Mouse (Mus musculus) erythroid progenitor cell, adult 5-6 weeks (primary cell): Measurements from ENCODE around the gene Gm6657. TPM values are rescaled to one million over a fixed set of nuclear protein-coding genes. Genes with fewer than 3 reads are reported as not detected.

Source experiments
- ATAC-seq: replicated peaks from 2 replicates; pipeline ENCODE4 v1.8.0; 2016; ENCODE audit warnings: moderate number of reproducible peaks, mild to moderate bottlenecking, moderate TSS enrichment, inconsistent platforms; ENCODE audit not compliant: poor library complexity, low FRiP score, severe bottlenecking
- total RNA-seq, 2 experiments: library from RNA; stranded (forward) in 1 of 2; stranded (reverse) in 1 of 2; fragments of 150-400 nt in 1 of 2; fragments of 186-747, 209-891 nt in 1 of 2; gene quantifications; 2 replicates each; pipeline versions ENCODE4 v1.2.3 to v1.2.4; 2015 to 2017; ENCODE audit warnings: low replicate concordance in 2 of 2

Gm6657 gene
- not detected in 2 replicates for total RNA-seq (2015; ENCODE audit: low replicate concordance)
- not detected in 2 replicates for total RNA-seq (2017; ENCODE audit: low replicate concordance)

DNA sequence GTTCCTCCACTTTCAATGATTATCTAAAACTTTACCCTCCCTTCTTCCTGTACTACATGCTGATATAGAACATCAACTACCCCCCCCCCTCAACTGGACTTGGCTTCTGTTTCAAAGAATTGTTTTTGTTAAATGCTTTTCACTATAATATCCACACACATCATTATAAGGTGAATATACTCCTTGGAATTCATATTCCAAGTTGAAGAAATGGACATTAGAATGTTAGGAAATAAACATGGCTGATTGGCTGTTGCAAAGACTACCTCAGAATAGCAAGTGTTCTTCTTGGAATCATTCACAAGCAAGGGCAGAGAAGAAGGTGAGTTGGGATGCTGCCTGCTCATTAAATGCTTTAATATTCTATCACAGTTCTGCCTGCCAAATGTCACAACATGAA, at the start of gene Gm6657:
Gene Gm6657, plus strand, starts transcription at position 301 of the 400 bp plus-strand sequence.
- no peak for ATAC-seq

DNA sequence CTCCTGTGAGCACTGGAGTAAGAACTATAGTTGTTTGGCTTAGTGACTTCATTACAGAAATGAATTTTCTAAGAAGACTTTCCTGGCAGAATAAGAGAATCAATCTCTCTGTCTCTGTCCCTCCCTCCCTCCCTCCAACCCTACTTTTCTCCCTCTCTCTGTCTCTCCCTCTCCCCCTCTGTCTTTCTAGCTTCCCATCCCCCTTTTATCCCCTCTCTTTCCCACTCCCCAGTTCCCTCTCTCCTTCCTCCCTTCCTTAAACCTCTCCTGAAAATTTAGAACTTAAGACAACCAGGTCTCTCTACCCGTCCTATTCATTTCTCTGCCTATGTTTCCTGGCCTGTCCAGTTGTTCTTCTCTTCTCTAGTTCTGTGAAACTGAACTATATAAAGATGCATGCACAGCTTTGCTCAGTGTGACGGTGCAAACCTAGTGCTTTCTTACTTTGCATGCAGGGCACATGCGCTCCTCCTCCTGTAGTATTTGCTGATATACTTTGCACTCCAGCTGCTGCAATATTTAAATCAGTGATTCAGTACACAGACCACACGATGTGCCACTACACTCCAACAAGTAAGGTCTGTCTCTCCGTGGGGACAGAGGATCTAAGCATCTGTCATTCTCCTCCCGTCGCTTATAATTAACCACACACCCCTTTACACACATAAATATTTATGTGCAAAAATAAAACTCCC, 40.6 kb upstream of the Gm6657 start:
- ATAC-seq = no peak

DNA sequence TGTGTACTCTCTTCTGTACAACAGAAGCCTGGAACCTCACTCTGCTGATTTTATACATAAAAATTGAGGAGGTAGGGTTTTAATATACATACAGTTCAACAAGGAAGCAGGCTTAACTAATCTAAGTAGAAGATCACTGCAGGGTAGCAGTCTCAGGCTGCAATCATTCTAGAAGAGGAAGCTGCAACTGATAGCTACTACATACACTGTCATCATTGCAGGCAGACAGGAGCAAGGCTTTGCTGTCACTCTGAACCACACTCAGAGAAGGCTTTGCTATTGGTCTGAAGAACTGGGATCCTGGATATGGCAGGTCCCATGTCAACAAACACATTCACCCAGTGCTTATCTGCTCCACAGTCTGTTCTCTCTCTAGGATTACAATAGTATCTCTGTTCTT, 23.9 kb upstream of the Gm6657 start:
- no peak for ATAC-seq

DNA sequence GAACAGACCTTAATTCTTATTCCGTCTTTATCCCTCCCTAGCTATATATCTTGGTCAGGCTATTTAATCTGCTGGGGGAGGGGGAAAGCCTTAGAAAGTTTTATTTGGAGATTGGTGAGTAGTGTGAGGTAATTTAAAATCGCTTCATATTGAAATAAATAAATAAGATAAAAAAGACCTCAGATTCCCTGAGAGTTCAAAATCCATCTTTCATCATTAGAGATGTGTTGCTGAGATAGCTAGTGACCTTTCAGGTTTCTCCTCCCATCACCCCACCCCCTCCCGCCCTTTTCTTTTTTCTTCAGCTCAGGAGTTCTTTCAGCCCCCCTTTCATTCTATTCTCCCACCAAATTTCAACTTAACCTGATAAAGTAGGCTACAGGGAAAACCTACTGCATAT, 20.1 kb upstream of the Gm6657 start:
- ATAC-seq = no peak

DNA sequence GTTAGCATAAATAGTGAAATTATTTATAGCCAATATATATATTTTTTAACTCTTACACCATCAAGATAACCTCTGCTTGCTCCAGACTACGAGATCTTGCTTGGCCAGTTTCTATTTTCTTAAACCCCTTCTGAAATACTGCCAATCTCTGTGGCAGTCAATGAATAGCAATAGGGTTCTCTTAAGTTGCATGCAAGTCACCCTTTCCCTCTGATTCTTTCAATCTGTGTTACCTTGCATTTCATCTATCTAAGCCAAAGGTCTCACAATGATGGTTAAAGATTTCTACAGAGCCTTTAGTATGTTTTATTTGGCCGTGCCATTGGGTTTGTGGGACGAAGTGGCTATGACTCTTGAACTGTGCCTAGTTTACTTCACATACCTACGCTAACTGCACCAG, 19.4 kb upstream of the Gm6657 start:
- no peak for ATAC-seq

DNA sequence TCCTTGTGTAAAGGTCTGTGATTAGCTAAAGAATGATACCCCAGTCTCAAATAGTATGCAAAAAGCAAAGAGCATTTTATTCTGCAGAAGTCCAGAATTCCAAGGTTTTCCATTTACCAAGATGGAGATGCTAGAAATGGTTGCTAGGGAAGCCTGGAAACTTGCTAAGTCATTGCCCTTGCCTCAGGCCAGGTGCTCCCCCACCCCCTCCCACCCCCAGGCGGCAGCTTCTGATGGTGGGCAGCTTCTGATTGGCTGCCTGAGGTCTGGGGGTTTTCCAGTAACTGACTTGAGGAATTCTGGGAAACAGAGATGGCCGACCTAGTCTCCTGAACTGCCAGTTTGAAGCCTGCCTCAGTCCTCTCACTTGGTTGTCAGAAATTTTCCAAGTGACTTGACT, 12.6 kb upstream of the Gm6657 start:
- ATAC-seq = no peak

DNA sequence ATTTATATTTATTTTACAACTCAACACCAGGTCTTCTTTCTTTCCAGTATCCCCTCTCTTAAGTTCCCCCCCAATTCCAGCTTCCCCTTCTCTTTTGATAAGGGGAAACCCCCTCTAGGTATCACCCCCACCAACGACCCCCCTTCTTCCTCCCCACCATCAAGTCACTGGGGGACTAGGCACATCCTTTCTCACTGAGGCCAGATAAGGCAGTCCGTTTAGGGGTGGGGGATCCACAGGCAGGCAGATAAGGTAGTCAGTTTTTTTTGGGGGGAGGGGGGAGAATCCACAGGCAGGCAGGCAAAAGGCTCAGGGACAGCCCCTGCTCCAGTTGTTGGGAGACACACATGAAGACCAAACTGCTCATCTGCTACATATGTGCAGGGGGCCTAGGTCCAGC, 1.3 kb downstream of the Gm6657 start:
- ATAC-seq = no peak

DNA sequence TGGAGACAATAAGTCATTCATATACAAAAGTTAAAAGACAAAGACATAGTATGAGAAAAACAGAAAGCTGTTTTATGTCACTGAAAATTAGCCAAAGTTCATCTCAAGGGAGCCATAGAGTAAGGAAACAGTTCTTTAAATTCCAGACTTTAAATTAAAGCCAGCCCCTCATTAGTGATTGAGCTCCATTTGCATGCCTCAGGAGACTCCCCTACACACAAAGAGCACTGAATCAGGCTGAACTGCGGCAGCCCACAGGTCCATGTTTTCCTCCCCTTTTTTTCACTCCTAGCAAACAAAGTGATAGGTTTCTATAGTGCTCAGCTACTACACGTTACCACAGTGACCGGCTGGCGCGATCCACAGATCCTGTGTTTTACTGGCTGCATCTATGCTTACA, 9.6 kb downstream of the Gm6657 start:
- no peak for ATAC-seq

DNA sequence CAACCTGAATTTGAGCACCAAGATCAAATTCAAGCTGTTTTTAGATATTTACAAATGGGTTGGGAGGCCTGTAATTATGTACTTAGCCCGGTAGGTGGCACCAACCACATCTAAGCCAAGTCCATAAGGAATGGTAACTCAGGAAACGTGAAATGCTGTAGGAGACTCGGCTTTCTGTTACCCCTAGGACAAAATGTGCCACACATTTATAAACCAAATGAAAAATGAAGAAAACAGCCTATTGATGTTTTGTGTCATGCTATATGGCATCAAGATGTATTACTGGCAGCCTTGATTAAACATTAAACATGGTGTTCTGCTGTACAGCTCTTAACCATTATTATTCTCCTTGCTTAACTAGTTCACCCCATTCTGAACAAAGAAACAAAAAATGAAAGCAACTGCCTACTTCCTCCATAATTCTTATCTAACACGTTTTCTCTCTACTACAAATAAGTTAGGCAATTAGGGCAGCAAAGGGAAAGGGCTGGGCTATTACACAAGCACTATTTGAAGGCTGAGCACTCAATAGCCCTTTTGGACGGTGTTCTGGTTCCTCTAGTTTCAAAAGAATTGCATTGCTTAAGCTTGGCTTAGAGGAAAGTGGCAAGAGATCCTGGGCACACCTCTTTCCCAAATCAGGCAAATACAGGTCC, 12.0 kb downstream of the Gm6657 start:
- ATAC-seq = no peak

DNA sequence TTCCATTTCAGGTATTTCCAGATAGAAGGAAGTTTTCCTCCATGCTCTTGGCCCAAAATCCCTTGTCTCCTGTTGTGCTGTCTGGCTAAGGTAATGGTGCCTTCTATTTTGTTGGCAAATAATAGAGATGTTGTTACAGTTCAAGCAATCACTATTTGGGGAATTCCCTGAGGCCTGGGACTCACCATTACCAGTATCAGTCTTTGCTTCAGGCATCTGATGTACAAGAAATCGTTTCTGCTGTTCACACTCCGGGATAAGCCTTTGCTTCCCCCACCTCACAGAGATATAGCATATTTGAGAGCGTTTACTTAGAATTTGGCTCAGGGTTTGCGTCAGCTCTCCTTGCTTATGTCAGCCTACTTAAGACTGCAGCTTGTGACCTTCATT, 12.5 kb downstream of the Gm6657 start:
- ATAC-seq = no peak

DNA sequence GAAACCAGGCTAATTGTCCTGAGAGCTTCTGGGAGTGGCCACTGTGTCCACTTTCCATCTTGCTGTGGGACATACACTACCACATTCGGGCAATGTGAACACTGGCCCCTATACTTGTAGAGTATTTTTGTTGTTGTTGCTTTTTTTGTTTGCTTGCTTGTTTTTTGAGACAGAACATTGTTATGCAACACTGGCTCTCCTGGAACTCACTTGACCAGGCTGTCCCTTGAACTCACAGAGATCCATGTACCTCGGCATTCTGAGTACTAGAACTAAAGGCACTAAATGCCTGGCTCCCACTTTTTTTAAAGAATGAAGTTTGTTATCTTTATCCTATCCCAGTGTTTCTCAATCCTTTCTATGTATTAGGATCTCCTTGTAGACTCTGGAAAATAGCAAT, 15.8 kb downstream of the Gm6657 start:
- no peak for ATAC-seq

DNA sequence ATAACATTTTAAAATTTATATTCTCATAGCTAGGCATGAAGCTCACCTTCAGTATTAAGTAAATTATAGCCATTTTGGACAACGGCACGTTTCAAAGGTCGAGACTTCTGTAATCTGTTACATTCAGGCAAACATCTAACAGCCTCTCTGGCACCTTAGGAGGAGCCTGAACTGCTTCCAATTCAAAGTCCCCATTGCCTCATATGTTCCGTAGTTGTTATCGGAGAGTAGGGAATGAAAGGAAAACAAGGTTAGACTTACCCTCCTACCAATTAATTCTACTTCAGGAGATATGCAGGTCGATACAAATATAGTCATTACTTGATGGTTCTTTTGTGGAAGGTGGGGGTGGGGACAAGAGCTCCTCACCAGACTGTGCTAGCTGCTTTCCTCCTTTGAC, 21.4 kb downstream of the Gm6657 start:
- ATAC-seq = no peak

DNA sequence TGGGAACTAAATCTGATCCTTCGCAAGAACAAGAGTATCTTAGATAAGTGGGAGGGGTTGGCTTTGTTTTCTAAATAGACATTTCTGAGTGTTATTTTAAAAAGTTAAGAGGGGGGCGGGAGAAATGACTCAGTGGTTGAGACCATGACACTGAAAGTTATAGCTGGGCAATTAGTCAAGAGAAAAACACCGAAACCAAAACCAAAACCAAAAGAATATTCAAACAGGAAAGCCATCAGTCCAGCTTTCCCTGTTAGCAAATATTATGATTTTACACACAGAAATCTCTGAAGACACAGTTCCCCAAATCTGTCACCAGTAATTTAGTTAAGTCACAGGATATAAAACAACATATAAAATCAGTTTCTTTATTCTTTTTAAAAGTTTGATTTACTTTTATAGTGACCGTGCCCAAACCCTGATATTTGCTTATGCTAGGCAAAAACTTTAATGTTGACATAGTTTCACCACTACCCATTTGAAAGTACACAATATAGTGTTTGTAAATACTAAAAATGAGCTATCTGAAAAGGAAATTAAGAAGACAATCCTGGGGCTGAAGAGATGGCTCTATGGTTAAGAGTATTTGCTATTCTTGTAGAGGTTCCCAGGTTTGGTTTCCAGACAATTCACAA, 25.3 kb downstream of the Gm6657 start:
- no peak for ATAC-seq

DNA sequence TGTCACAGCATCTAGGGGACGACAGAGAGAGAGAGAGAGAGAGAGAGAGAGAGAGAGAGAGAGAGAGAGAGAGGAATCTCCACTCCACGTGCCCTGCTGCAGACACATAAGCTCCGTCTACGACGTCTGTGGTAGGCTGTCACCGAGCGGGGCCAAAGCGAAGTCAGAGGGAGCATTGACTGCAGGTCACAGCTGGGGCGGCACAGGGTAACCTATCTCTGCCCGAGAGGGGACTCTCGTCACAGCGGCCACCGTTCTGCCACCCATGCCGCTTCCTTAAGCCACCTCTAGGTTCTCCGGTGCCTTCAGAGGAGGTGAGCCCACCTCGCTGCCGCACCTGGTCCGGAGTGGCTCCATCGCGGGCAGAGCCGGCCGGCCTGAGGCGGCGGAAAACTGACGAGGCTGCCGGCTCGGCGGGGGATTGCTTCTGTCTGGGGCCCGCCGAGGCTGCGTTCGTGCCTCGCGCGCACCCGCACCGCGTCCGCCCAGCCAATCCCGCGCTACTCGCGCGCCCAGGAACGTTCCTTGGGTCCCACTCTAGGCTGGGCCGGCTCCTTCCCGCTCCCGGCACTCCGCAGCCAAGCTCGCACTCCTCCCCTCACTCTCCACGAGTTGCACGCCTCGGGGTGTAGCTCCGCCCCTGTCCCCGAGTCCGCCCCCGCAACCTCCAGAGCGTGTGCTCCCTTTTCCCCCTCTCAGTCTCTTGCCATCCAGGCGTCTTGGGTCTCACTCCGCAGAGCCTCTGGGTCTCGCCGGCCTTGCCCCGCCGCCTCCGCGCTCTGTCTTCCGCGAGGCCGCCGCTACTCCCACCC, 31.9 kb downstream of the Gm6657 start, which contains the start of gene Gphn:
Gene Gphn, plus strand, starts transcription at position 673 of the 812 bp plus-strand sequence.
- ATAC-seq = peak; percentile 75

DNA sequence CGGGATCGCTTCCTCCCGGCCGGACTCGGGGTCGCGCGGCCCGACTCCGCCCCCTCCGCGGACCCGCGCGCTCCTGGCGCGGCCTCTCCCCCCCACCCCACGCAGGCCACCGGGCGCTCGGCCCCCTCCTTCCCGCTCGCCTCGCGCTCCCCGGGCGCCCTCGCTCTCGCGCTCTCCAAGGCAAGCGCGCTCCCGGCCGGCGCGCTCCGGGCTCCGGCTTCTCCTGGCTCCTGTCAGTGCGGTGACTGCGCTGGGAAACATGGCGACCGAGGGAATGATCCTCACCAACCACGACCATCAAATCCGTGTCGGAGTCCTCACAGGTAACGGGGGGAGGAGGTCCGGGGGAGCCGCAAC, 32.5 kb downstream of the Gm6657 start:
- peak; percentile 44 for ATAC-seq

DNA sequence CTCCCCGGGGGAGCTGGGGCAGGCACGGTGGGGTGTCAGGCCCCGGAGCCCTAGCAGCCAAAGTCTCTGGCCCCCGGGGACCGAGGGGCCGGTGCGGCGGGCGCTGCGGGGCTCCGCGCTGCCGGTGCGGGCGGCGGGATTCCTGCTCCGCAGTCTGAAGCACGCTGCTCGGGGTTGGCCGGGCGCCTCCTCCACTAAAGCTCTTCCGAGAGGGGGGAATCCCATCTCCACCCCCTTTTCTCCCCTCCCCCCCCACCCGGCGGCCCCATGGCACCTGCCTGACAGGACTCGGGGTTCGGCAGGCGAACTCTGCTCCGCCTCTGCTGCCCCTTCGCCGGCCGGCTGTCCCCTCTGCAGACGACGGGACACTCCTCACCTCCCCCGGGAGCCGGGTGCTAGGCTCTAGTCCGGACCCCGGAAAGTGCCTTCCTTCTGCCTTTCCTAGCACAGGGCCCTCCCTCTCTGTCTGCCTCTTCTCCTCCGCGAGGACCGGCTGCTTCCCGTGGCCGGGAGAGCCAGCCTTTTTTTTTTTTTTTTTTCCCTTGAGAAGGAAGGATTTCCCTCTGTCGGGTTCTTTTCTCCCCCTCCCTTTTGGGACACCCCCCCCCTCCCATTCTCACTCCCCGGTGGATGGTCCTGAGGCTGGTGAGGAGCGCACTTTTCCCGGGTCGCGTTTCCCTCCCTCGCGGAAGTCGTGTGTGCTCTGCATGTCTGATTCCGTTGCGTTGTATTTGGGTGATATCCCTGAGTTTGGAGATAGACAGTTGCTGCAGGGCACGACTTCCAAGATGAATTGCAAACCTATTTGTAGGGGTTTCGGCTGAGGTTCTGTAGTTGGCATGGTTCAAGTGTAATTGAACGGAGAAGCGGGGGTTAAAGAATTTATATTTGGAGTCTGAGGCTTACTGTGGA, 33.2 kb downstream of the Gm6657 start:
- no peak for ATAC-seq

DNA sequence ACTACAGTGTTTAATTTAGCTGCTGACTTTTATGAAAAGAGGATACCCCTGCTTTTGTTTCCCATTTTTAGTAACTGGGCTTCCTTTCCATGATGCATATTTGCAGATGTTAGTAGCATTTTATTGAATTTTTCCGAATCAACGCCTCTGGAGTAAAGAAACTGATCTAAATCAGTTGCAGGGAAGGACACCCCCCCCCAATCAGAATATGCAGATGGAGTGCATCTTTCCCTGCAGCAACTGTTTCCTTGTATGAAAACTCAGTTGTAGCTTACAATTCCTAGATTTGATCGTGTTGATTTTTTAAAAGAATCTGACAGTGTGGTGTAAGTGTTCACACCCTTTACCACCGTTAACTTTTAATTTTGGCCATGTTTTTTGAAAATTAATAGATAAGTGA, 34.1 kb downstream of the Gm6657 start:
- no peak for ATAC-seq

DNA sequence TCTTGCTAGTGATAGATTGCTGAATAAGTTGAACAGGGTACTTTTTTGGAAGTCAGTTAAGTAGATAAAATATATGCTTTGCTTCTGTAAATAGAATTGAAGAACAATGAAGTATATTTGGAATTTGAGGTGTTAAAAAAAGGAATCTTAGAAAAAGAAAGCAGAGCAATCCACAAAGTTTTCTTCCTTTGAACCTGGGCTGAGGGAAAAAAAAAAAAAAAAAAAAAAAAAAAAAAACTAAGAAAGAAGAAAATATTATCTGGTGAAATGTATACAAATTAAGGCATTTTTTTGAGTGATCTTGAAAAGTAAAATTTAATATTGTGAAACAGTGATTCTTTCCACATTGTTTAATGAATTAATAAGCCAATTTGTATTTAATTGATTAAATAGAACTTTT, 38.5 kb downstream of the Gm6657 start:
- no peak for ATAC-seq

DNA sequence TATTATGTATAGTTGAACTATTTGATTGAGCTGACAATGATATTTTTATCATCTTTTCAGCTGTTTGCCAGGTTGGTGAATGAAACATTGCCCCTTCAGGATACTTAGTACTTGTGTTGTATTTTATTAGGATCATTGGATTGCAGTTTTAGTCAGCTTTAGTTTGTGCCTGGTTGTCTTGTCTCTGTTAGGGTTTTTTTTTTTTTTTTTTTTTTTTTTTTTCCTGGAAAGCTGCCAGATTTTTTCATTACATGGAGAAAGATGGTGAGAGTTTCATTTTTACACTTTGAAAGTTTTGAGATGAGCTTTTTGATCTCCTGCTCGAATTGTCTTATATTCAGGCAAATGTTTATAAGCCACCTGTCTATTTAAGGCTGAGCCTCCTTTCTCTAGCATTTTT, 54.3 kb downstream of the Gm6657 start:
- ATAC-seq = no peak
